Mouse (Mus musculus) gastrocnemius, postnatal 14 days (tissue): ENCODE data around the gene Dnaja2. TPM values are rescaled to one million over a fixed set of nuclear protein-coding genes. Genes with fewer than 3 reads are reported as not detected.
A peak's percentile ranks its signal among the peaks of the same experiment; 100 is the strongest.

ENCODE experiments used
- DNase-seq: peaks from one replicate; pipeline ENCODE4 v3.0.0; 2021; ENCODE audit warnings: mixed read lengths
- intact Hi-C: fragments of 180-260 bp; cut with DNase I; formaldehyde crosslinking; loops from one replicate; pipeline ENCODE4 v1.15.1; 2025; ENCODE audit warnings: low total_unique reads
- total RNA-seq, 2 experiments: library from RNA; stranded (reverse); gene quantifications; 2 replicates each; pipeline ENCODE4 v1.2.3; 2021

Gene Dnaja2
- total RNA-seq, 2 experiments from 2014 or later: 177 to 178 TPM

DNA sequence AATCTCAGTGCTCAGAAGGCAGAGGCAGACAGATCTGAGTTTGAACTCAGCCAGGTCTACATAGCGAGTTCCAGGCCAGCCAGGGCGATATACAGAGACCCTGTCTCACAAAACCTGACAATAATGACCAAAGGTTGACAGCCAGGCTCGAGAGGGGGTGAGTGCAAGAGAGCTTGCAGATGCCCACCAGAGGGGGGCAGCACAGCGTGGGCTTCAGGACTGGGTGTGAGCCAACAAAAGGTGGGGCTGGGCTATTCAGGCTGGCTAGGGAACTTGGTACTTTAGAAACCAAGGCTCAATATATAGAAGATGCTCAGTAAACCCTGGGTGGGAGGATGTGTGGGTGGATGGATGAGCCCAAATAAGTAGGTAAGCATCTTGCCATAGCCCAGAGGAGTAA lies 46.5 kb downstream of the Dnaja2 start:
- intact Hi-C loops: no loop called here

DNA sequence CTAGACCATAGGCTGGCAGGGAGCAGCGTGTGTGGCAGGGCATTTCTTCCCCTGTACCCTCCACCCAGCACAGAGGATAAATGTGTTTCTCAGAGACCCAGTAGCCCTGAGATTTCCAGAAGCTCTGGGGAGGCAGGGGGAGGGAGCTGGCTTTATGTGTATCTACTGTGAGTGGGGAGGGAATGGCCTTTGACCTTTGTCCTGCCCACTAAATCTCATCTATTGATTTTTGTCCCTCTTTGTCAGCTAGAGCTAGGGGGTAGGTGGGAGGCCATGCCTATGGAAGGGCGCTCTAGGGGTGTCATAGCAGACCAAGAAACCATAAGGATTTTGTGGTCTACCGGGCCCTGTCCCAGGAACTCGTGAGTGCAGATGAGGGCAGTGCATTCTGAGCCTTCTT lies 48.5 kb downstream of the Dnaja2 start:
- intact Hi-C loops: no loop called here
- no peak for DNase-seq

More for the DNA sequence above, 46.5 kb downstream of the Dnaja2 start:
- DNase-seq: no peak

DNA sequence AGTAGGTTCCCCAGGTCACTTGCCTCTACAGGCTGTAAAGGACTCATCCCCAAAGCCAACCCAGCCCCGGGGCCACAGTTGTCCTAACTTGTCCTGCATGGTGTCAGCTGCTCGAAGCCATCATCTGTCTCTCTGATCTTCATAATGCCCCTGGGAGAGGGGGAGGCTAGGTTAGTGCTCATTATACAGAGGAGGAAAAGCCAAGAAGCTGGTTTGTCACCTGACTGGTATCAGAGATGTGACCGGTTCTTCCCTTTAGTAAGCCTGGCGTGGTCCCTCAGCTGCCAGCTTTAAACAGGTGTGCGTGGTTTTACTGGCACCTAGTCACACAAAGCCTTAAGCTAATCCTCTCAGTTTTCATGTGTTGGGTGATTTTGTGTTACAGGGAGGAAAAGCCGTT lies 50.4 kb downstream of the Dnaja2 start:
- intact Hi-C loops: no loop called here
- no peak for DNase-seq

DNA sequence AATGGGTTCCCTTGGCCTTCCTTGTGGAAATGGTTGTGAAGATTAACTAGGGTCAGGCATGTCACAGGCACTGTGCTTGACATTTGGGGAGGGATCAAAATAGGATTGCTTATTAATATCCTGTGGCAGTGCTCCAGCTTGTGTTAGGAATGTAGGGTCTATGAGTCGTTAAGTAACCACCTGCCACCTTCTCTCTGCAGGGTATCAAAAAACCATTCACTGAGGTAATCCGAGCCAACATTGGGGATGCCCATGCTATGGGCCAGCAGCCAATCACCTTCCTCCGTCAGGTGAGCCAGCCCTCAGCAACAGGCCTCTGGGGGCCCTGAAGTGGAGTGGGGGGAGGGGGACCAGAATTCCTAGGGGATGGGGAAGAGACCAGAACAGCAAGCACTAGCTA lies 52.1 kb downstream of the Dnaja2 start:
- intact Hi-C loops: no loop called here
- DNase-seq: no peak

DNA sequence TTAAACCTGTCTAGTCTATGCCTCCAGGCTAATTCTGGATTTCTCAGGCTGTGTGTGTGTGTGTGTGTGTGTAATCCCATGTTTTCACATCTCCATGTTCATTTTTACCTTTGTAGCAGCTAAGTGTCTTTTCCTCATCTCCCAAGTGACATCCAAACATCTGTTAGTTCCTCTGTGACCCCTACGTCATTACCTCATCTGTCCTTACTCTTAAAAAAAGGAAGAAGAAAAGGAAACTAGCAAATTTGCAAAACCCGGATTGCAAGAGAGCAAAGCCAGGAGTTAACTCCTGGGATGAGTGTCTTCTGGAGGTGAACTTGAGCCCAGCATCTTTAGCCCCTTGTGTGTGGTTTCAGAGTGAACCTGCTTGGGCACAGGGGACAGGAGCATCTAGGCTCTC lies 52.8 kb downstream of the Dnaja2 start:
- DNase-seq: no peak
- intact Hi-C loops: no loop called here

DNA sequence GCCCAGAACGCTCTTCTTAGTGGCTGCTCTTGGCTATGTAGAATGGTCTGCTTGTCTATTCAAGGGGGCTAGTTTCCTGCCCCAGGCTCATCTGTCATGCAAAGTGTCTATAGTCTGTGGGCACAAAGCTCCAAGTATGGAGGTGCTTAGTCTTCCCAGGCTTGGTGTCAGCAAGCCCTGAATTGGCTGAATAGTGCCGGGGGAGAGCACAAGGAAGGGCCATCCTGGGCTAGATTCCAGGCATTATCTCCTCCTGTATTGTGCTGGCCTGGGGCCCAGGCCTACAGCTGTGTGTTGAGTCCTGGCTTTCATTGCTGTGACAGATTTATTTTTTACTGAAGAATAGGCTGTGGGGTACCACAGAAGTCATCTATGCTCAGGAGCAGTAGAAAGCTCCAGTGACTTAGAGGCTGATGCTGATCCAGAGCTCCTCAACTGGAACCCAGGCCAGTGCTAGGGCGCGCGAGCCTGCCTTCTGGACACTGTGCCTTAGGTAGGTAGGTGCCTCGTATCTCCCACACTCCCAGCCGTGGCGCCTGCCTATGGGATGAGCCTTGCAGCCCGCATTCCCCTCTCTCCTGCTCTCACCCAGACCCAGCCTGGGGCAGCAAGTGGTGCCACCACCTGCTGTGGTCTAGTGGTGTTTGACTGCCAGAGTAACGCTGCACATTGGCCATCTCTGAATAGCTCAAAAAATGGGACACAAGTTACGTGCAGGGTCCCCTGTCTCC lies 54.0 kb downstream of the Dnaja2 start:
- intact Hi-C loops: no loop called here
- DNase-seq: peak; percentile 38

DNA sequence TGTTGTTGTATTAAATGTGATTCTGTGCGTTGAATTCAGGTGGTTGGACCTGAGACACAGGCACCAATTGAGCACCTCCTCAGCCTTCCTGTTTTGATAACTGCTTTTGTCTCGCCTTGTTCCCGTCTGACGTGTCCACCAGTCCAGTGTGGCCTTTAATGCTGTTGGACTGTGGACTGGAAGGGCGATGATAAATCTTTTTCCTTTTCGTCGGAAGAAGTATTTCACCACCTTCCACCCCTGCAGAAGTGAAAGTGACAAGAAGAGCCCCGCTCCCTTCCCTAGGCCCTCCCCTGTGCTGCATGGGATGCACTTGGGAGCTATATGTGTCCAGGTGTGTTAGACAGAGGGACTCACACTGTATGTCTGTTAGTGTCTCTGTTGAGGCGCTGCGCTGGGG lies 54.7 kb downstream of the Dnaja2 start:
- DNase-seq: no peak

DNA sequence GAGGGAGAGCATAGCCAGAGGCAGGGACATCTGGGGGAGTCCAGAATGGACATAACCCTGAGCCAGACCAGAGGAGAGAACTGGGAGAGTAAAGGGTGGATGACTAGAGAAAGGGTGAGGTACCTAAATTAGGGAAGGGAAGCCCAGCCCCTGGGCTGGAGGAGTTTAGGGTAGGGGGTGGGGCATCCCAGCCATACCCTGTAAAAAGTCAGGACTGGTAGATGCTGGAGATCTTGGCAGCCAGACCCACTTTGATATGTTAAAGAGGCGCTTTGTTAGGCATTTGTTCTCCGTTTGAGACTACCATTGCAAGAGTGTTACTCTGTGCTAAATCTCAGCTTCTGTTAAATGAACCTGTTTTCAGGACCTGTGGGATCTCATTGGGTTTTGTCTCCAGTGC lies 56.6 kb downstream of the Dnaja2 start:
- DNase-seq: no peak
- intact Hi-C loops: no loop called here

More for the DNA sequence above, 54.7 kb downstream of the Dnaja2 start:
- intact Hi-C loops: no loop called here

DNA sequence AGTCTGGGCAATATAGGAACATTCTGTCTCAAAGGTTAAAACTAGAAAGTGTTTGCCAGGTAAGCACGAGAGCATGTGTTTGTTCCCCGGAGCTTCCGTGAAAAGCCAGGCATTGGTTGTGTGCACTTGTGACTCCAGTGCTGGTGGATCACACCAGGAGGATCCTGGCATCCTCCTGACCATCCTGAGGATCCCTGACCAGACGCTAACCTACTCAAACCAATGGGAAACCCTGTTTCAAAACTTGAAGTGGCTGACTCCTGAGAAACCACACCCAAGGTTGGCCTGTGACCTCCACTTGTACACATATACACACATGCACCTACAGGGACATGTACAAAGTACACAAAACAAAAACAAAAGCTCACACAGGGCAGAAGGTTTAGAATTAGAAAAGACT lies 58.4 kb downstream of the Dnaja2 start:
- intact Hi-C loops: no loop called here
- no peak for DNase-seq

DNA sequence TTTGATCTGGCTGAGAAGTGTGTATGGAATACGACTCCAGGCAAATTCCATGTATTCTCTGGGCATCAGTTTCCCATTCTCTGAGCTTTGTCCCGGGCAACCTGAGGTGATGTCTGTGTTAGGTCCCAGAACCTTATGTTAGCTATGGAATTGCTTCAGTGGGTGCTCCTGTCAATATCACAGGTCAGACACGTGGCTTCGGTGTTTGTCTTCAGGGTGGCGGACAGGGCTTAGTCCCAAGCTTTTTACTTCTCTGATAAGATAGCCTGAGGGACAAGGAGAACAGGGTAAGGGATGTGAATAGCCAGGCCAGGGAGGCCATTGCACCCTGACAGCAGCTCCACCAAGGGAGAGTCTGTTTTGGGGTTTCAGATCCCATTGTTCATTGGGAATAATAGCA lies 59.0 kb downstream of the Dnaja2 start:
- no peak for DNase-seq
- intact Hi-C loops: no loop called here

DNA sequence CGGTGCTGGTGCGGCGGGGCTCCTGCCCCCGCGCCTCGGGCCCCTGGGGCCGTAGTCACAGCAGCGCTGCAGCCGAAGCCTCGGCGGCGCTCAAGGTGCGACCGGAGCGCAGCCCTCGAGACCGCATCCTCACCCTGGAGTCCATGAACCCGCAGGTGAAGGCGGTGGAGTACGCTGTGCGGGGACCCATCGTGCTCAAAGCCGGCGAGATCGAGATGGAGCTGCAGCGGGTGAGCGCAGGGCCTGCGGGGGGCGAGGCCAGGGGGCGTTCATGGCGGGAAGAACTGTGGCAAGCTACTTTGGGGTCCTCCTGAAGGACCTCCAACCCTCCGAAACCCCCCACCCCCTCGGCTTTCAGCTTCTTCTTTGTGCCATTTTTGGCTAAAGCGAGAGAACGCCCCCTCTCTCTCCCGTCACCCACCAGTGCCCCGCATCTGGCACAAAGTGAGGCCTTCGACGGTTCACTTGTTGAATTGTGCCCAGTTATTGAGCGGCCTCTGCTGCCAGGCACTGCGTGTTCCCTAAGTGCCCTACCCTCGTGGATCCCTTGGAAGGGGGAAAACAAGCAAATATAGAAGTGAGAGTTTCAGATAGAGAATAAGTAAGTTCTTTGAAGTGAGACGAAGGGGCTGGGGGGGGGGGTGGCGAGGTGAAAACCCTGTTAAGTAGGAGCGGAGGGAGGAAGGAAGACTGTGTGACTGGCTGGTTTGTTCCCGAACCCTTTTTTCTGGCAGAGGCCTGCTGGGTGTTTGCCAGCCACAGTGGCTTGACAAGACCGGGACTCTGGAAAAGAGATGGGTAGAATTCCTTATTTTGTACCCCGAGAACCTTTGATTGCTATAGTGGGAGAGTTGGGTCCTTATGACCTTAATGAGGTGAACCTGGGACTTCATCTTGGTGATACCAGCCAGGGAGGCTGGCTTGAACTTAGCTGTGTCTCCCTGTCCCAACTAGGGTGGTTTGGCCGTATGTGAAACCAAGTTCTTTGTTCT lies 61.9 kb downstream of the Dnaja2 start:
- intact Hi-C loops: no loop called here
- DNase-seq: no peak

DNA sequence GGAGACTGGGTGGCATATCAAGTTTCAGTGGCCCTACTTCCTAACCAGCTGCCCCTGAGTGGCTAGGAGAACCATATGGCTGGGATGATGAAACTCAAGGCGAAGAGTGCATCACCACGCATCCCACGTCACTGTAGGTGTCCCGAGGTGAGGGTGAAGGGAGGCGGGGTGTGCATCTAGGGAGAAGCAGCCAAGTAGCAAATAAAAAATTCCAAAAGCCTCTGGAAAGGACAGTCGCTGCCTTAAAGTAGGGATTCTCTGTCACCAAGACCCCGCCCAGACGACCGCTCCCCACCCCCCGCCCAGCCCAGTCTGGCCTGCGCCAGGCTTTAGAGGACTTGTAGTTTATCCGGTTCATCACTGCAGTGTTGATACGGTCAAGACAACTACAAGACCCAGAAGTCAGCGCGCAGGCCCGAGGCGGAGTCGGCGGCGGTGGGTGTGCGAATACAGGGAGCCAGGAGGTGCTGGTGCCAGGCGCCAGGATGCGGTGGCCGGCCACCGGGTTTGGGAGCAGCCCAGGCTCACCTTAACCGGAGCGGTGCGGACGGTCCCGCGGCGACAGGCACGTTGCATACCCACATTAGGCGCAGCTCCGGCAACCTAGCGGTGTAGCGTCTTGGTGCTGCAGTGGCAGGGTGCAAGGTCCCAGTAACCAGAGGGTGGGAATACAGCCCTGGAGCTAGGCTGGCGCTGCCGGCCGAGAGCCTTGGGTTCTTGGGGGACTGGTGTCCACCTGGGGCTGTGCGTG lies 62.8 kb downstream of the Dnaja2 start, which contains the start of gene Gpt2:
Gene Gpt2 (plus strand): TSS at position 452 of the 751 bp plus-strand sequence.
- intact Hi-C loops: no loop called here
- peak; percentile 95 for DNase-seq

DNA sequence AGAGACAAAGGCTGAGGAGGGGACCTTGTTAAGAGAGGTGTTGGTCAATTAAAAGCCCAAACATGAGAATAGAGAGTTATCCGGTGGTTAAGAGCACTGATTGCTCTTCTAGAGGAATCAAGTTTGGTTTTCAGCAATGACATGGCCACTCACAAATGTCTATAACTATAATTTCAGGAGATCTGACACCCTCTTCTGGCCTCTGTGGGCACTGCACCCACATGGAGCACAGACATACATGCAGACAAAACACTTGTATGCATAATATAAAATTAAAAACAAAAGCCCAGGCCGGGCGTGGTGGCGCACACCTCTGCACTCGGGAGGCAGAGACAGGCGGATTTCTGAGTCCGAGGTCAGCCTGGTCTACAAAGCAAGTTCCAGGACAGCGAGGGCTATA lies 65.6 kb downstream of the Dnaja2 start:
- intact Hi-C loops: no loop called here

DNA sequence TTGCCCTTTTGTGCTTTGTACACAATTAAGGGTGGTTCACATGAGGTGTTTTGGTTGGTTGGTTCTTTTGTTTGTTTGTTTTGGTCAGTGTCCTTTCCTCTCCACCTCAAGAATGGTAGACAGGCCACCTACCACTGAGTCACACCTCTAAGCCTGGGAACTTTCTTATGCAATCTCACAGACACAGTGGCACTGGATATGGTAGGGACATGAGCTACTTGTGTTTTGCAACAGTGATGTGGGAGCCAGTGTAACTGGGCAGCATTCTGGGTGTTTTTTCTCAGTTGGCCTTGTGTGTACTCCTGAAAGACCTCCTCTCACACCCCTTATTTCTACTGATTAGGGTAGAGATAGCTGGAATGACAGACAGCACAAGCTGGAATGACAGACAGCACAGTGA lies 66.5 kb downstream of the Dnaja2 start:
- intact Hi-C loops: no loop called here
- no peak for DNase-seq

More for the DNA sequence above, 65.6 kb downstream of the Dnaja2 start:
- DNase-seq: no peak

DNA sequence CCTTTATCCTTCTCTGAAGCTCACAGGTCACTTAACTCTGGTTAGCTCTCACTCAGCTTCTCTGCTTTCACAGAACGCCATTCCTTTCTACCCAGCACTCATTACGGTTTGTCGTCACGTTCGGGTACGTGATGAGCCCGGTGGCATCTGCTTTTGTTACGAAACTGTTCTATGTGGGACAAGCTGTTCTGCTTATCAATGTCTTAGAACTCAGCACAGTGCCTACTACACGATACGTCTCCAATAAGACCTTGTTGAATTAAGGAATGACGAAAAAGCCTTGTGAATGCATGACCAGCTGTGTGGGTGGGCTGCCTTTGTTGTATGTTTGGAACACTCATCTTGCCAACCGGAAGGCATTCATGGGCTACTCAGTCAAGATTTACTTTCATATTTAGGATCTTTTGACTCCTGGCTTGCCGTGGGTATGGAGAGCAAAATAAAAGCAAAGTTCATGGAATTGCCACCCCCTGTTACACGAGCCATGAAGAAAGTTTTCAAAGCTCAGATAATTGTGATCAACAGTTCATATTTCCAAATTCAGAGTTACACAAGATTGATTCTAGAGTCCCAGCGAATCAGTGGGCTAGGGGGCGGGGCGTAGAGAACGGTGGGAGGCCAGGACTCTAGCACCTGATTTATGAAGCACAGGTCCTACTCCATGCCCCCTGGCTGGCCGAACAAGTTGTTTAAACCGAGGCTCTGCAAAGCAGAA lies 67.1 kb downstream of the Dnaja2 start:
- intact Hi-C loops: no loop called here
- no peak for DNase-seq
